Mouse (Mus musculus) thymus, adult 2 months (tissue): Measurements from ENCODE around the gene Sct. TPM values are rescaled to one million over a fixed set of nuclear protein-coding genes. Genes with fewer than 3 reads are reported as not detected.
A peak's percentile ranks its signal among the peaks of the same experiment; 100 is the strongest.

Experiments used
- DNase-seq: peaks from one replicate; pipeline ENCODE4 v3.0.0; 2021
- H3K27ac ChIP-seq: fragments of 200-500 bp; 2 replicates; pipeline ENCODE4 v1.5.1; 2012; ENCODE audit warnings: low read length, control low read depth; ENCODE audit not compliant: control insufficient read depth, insufficient read depth
- H3K27me3 ChIP-seq: fragments of 200-500 bp; 2 replicates; pipeline ENCODE4 v1.6.1; 2012; ENCODE audit warnings: mild to moderate bottlenecking, low read length, moderate library complexity, mixed read lengths; ENCODE audit not compliant: control insufficient read depth, insufficient read depth
- H3K36me3 ChIP-seq: fragments of 200-500 bp; 2 replicates; pipeline ENCODE4 v1.6.1; 2012; ENCODE audit warnings: mild to moderate bottlenecking, low read length, moderate library complexity; ENCODE audit not compliant: control insufficient read depth, insufficient read depth
- H3K4me1 ChIP-seq: fragments of 200-500 bp; replicated peaks from 2 replicates; pipeline ENCODE4 v1.6.1; 2012; ENCODE audit warnings: low read length; ENCODE audit not compliant: control insufficient read depth, insufficient read depth
- H3K4me3 ChIP-seq: fragments of 200-500 bp; 2 replicates; pipeline ENCODE4 v1.5.1; 2012; ENCODE audit warnings: mild to moderate bottlenecking, low read length, control low read depth, moderate library complexity; ENCODE audit not compliant: control insufficient read depth, insufficient read depth
- CTCF ChIP-seq: fragments of 200-500 bp; IDR thresholded peaks from 2 replicates; pipeline ENCODE4 v1.5.1; 2012; ENCODE audit warnings: mild to moderate bottlenecking, control low read depth, low read length, moderate library complexity, borderline replicate concordance; ENCODE audit not compliant: control insufficient read depth, poor library complexity, insufficient read depth; ENCODE audit errors: extremely low read depth
- POLR2A ChIP-seq: fragments of 200-500 bp; IDR thresholded peaks from 2 replicates; pipeline ENCODE4 v1.6.1; 2012; ENCODE audit warnings: mild to moderate bottlenecking, low read length, control low read depth, moderate library complexity; ENCODE audit not compliant: control insufficient read depth, poor library complexity, insufficient read depth; ENCODE audit errors: extremely low read depth
- WGBS: fragments of 180-500 bp; shearing (Covaris S2); methylation state at CpG from one replicate; pipeline ENCODE4 v1.1.7; 2018; 5-methylcytosine and 5-hydroxymethylcytosine counted together
- polyA plus RNA-seq: library from polyadenylated mRNA; depleted of rRNA; stranded (reverse); fragments of >200 nt; gene quantifications from 2 replicates; pipeline ENCODE4 v1.2.3, GENCODE M21; 2012; rRNA removed

The Sct gene
- polyA plus RNA-seq, 1 experiment = 10.3 TPM

DNA sequence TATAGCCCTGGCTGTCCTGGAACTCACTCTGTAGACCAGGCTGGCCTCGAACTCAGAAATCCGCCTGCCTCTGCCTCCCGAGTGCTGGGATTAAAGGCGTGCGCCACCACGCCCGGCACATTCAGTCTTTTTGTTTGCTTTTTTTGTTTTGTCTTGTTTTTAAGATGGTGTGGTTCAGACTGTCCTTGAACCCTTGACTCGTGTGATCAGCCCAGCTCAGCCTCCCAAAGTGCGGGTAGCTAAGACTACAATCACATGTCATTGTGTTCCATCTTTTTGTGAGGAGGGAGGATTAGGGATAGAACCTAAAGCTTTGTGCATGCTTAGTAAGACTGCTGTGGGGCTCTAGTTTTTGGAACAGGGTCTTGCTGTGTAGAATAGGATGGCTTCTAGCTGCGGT lies 47.4 kb downstream of the Sct start:
- peaks cover 24% of the 10 kb centered on the region for H3K4me1 ChIP-seq
- no peak overlapping the region for H3K4me3 ChIP-seq
- no peak for DNase-seq
- peaks cover 39% of the 10 kb centered on the region for H3K36me3 ChIP-seq
- 98% methylated on average over 10 of the region's 10 CpGs for WGBS
- H3K27me3 ChIP-seq = no peaks in the 10 kb centered on the region
- H3K27ac ChIP-seq = no peak overlapping the region
- no peak for TF ChIP-seq CTCF
- TF ChIP-seq POLR2A = no peak

- TF ChIP-seq POLR2A (no peak), CTCF (no peak)
- 88% methylated on average over 3 of the region's 3 CpGs for WGBS
- H3K4me1 ChIP-seq = peaks cover 24% of the 10 kb centered on the region
- H3K27ac ChIP-seq = no peak overlapping the region
- peaks cover 35% of the 10 kb centered on the region for H3K36me3 ChIP-seq
- no peaks in the 10 kb centered on the region for H3K27me3 ChIP-seq
- DNase-seq = no peak
- no peak overlapping the region for H3K4me3 ChIP-seq
Measured at GRCm38 (mm10) chr7:141231111-141231510, 47.8 kb downstream of the Sct start.

GRCm38 (mm10) chr7:141230570-141230969 lies 48.4 kb downstream of the Sct start:
- peak overlapping the region; percentile 44; the same call in 1 of the 2 replicates for H3K27ac ChIP-seq
- no peak overlapping the region for H3K4me3 ChIP-seq
- TF ChIP-seq POLR2A = no peak
- TF ChIP-seq CTCF = no peak
- no peaks in the 10 kb centered on the region for H3K27me3 ChIP-seq
- WGBS = 97% methylated on average over 4 of the region's 4 CpGs
- no peak for DNase-seq
- peaks cover 29% of the 10 kb centered on the region for H3K36me3 ChIP-seq
- peaks cover 20% of the 10 kb centered on the region for H3K4me1 ChIP-seq

GRCm38 (mm10) chr7:141229702-141230101 lies 49.2 kb downstream of the Sct start:
- Histone ChIP-seq H3K27ac (no peak overlapping the region), H3K27me3 (no peaks in the 10 kb centered on the region), H3K4me1 (peaks cover 17% of the 10 kb centered on the region), H3K36me3 (peaks cover 29% of the 10 kb centered on the region), H3K4me3 (peak overlapping the region; percentile 99)
- TF ChIP-seq POLR2A = no peak
- no peak for TF ChIP-seq CTCF
- no peak for DNase-seq
- WGBS = 63% methylated on average over 6 of the region's 6 CpGs

Other genes starting within 250 kb of the Sct start
- 1.4 and 1.6 TPM in 2 replicates for gene B4galnt4, start 218.0 kb downstream of the Sct start, polyA plus RNA-seq
- 46.8 and 49.9 TPM in 2 replicates for gene Pkp3, start 200.9 kb downstream of the Sct start, polyA plus RNA-seq
- gene Sigirr, start 178.6 kb downstream of the Sct start, polyA plus RNA-seq = 62.4 and 67.3 TPM in 2 replicates
- 1.5 and 2.9 TPM in 2 replicates for gene Ano9, start 161.3 kb downstream of the Sct start, polyA plus RNA-seq
- 29.9 and 33.8 TPM in 2 replicates for gene Ptdss2, start 156.8 kb downstream of the Sct start, polyA plus RNA-seq
- 59.0 and 75.9 TPM in 2 replicates for gene Rnh1, start 106.3 kb downstream of the Sct start, polyA plus RNA-seq
- gene Hras, start 85.1 kb downstream of the Sct start, polyA plus RNA-seq = 65.6 and 77.9 TPM in 2 replicates
- 7.1 and 7.4 TPM in 2 replicates for gene Lrrc56, start 85.0 kb downstream of the Sct start, polyA plus RNA-seq
- 4.6 and 5.5 TPM in 2 replicates for gene Lmntd2, start 65.1 kb downstream of the Sct start, polyA plus RNA-seq
- 29.8 TPM in 2 replicates for gene Rassf7, start 63.3 kb downstream of the Sct start, polyA plus RNA-seq
- 64.1 and 80.2 TPM in 2 replicates for gene Phrf1, start 50.3 kb downstream of the Sct start, polyA plus RNA-seq
- gene Irf7, start 12.7 kb downstream of the Sct start, polyA plus RNA-seq = 219 and 278 TPM in 2 replicates
- 2.2 and 2.7 TPM in 2 replicates for gene Cdhr5, start 2.3 kb downstream of the Sct start, polyA plus RNA-seq
- 0.18 and 0.47 TPM in 2 replicates for gene Drd4, start 12.9 kb upstream of the Sct start, polyA plus RNA-seq
- gene Deaf1, start 48.6 kb upstream of the Sct start, polyA plus RNA-seq = 34.9 and 40.2 TPM in 2 replicates
- gene Tmem80, start 48.6 kb upstream of the Sct start, polyA plus RNA-seq = 78.1 and 81.8 TPM in 2 replicates
- 20.2 and 25.4 TPM in 2 replicates for gene Eps8l2, start 59.7 kb upstream of the Sct start, polyA plus RNA-seq
- gene Taldo1, start 113.1 kb upstream of the Sct start, polyA plus RNA-seq = 216 and 235 TPM in 2 replicates
- 98.1 and 104 TPM in 2 replicates for gene Gatd1, start 135.0 kb upstream of the Sct start, polyA plus RNA-seq
- gene Cend1, start 150.4 kb upstream of the Sct start, polyA plus RNA-seq = 0.43 and 0.63 TPM in 2 replicates
- gene Slc25a22, start 158.8 kb upstream of the Sct start, polyA plus RNA-seq = 114 and 128 TPM in 2 replicates
- gene Pidd1, start 164.9 kb upstream of the Sct start, polyA plus RNA-seq = 109 and 133 TPM in 2 replicates
- gene Rplp2, start 168.2 kb upstream of the Sct start, polyA plus RNA-seq = 674 and 750 TPM in 2 replicates
- 256 and 296 TPM in 2 replicates for gene Pnpla2, start 176.1 kb upstream of the Sct start, polyA plus RNA-seq
- gene Cracr2b, start 182.0 kb upstream of the Sct start, polyA plus RNA-seq = 10.0 and 14.9 TPM in 2 replicates
- 132 and 186 TPM in 2 replicates for gene Cd151, start 188.3 kb upstream of the Sct start, polyA plus RNA-seq
- 31.1 and 39.3 TPM in 2 replicates for gene Polr2l, start 196.0 kb upstream of the Sct start, polyA plus RNA-seq
- 36.9 and 45.1 TPM in 2 replicates for gene Tspan4, start 196.1 kb upstream of the Sct start, polyA plus RNA-seq